Mouse (Mus musculus): ENCODE data around the gene Hmgn2. TPM values are rescaled to one million over a fixed set of nuclear protein-coding genes. Genes with fewer than 3 reads are reported as not detected.

Hmgn2 gene
- polyA plus RNA-seq, 1 experiment = 327 TPM

DNA sequence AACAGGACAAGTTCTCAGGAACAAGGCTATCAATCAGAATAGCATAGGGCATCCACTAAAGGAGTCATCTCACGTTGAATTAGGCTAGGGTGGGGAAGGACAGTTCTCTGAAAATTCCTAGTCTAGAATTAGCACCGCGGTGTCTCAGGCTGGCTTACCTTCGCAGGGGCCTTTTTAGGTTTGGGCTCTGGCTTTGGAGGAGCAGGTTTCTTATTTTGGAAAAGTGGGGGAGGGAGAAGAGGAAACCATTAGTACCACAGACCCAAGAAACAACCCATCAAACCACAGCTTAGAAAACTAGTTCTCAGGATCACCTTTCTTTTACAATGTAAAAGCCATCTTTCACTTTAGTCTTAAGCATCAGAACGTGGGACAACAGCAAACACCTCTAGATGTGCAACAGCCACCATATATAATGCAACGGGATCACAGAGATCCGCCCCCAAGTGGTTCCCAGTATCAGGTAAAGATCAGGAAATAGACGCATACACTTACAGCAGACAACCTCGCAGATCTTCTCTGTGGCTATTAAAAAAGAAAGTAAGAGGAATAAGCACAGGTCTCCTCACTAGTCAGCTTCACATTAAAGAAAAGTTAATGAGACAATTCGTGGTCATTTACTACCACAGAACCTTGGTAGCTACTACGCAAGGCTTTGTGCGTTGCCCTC lies 2.0 kb downstream of the Hmgn2 start:
- H3K4me3 ChIP-seq (ENCODE audit: insufficient read depth, low read depth, low read length) = peak overlapping the region; percentile 81
- TF ChIP-seq CTCF (IDR thresholded peaks at IDR 0.05; ENCODE audit: insufficient read depth, low read depth, low read length) = no peak
- no peak for TF ChIP-seq POLR2A (IDR thresholded peaks at IDR 0.05; ENCODE audit: insufficient read depth, low read depth, low read length)
- peak overlapping the region; percentile 27 for H3K27ac ChIP-seq (ENCODE audit: insufficient read depth, low read depth, low read length)
- WGBS = 16% methylated on average over 12 of the region's 12 CpGs
- H3K4me1 ChIP-seq (ENCODE audit: control insufficient read depth, insufficient read depth, low read length) = peaks cover 26% of the 10 kb centered on the region

DNA sequence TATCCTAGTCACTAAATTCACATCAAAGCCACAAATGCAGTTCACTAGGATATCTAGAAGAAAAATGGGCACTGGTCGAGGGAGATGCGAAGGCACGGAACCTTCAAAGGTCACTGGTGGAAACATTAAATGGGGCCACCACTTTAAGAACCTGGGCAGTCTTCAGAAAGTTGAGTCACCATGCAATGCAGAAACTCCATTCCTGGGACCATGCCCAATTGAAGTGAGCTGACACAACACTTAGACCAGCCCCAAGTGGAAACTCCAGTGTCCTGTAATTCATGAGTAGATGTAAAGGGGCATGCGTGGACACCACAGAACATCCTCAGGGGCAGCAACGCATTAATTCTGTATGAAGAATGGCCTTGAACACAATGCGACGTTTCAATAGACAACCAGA lies 5.9 kb downstream of the Hmgn2 start:
- Histone ChIP-seq H3K4me1 (ENCODE audit: control insufficient read depth, insufficient read depth, low read length) (no peaks in the 10 kb centered on the region), H3K27ac (ENCODE audit: insufficient read depth, low read depth, low read length) (no peak overlapping the region), H3K4me3 (ENCODE audit: insufficient read depth, low read depth, low read length) (no peak overlapping the region)
- TF ChIP-seq POLR2A (IDR thresholded peaks at IDR 0.05; ENCODE audit: insufficient read depth, low read depth, low read length) = no peak
- no peak for TF ChIP-seq CTCF (IDR thresholded peaks at IDR 0.05; ENCODE audit: insufficient read depth, low read depth, low read length)
- 86% methylated on average over 7 of the region's 7 CpGs for WGBS

DNA sequence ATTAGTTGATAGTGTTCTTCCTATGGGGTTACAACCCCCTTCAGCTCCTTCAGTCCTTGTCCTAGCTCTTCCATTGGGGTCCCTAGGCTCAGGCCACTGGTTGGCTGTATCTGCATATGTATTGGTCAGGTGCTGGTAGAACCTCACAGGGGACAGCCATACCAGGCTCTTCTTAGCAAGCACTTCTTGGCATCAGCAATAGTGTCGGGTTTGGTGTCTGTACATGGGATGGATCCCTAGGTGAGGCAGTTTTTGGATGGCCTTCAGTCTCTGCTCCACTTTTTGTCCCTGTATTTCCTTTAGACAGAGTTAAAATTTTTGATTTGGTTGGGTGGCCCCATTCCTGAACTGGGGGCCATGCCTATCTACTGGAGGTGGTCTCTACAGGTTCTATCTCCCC lies 9.6 kb downstream of the Hmgn2 start:
- Histone ChIP-seq H3K4me3 (ENCODE audit: insufficient read depth, low read depth, low read length) (no peak overlapping the region), H3K27ac (ENCODE audit: insufficient read depth, low read depth, low read length) (no peak overlapping the region), H3K4me1 (ENCODE audit: control insufficient read depth, insufficient read depth, low read length) (no peaks in the 10 kb centered on the region)
- WGBS = 89% methylated on average over 1 of the region's 1 CpGs
- TF ChIP-seq POLR2A (IDR thresholded peaks at IDR 0.05; ENCODE audit: insufficient read depth, low read depth, low read length) (no peak), CTCF (IDR thresholded peaks at IDR 0.05; ENCODE audit: insufficient read depth, low read depth, low read length) (no peak)

DNA sequence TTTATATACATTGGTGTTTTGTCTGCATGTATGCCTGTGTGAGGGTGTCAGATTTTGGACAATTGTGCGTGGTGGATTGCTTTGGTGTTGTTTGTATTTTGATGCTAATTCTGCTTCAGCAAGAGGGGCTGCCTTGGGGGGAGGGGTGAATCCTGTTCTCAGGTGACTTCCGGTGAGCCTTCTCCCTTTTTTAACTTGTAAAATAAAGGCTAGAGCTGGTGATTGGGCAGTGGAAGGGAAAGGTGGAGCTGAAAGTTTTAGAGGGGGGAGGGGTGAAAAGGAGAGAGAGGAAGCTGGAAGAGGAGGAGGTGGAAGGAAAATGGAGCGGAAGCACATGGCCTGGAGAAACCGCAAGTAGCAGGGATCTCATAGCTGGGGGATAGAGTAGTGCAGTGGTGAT lies 12.1 kb downstream of the Hmgn2 start:
- Histone ChIP-seq H3K4me3 (ENCODE audit: insufficient read depth, low read depth, low read length) (no peak overlapping the region), H3K4me1 (ENCODE audit: control insufficient read depth, insufficient read depth, low read length) (no peaks in the 10 kb centered on the region), H3K27ac (ENCODE audit: insufficient read depth, low read depth, low read length) (no peak overlapping the region)
- 92% methylated on average over 4 of the region's 4 CpGs for WGBS
- TF ChIP-seq CTCF (IDR thresholded peaks at IDR 0.05; ENCODE audit: insufficient read depth, low read depth, low read length) (no peak), POLR2A (IDR thresholded peaks at IDR 0.05; ENCODE audit: insufficient read depth, low read depth, low read length) (no peak)

DNA sequence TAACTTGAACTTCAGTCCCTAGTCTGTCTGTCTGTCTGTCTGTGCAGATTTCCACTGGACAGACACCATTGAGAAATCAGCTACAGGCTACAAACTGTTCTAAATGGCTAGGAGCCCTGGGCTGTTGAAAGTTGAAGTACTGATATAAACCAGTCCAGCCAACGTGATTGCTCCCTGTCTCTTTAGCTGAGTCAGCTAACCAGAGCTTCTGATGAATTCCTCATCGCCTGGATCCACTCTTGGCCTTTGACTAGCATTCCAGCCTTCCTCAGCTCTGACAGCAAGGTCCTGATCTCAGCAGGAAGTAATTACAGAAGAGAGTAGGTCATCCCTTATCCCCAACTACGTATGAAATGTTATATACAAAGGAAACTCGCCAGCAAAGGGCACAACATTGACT lies 21.7 kb downstream of the Hmgn2 start:
- H3K27ac ChIP-seq (ENCODE audit: insufficient read depth, low read depth, low read length) = no peak overlapping the region
- TF ChIP-seq CTCF (IDR thresholded peaks at IDR 0.05; ENCODE audit: insufficient read depth, low read depth, low read length) = no peak
- TF ChIP-seq POLR2A (IDR thresholded peaks at IDR 0.05; ENCODE audit: insufficient read depth, low read depth, low read length) = no peak
- H3K4me1 ChIP-seq (ENCODE audit: control insufficient read depth, insufficient read depth, low read length) = no peaks in the 10 kb centered on the region
- no peak overlapping the region for H3K4me3 ChIP-seq (ENCODE audit: insufficient read depth, low read depth, low read length)
- 75% methylated on average over 4 of the region's 4 CpGs for WGBS

DNA sequence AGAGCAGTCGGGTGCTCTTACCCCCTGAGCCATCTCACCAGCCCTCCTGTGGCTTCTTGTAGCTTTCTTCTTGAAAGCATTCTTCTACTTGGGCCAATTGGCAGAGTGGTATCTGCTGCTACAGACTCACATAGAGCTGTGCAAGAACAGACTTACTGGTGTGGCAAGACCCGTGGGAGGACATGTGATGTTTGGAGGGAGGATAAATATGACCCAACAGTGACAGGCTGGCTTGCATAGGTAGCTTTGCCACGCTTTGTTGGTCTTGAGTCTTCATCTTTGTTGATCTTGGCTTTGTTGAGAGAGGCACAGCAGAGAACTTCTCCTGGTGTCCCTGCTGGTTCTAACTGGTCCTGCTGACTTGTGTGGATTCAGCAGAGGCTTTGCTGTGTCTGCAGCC lies 24.7 kb downstream of the Hmgn2 start:
- Histone ChIP-seq H3K4me1 (ENCODE audit: control insufficient read depth, insufficient read depth, low read length) (no peaks in the 10 kb centered on the region), H3K4me3 (ENCODE audit: insufficient read depth, low read depth, low read length) (no peak overlapping the region), H3K27ac (ENCODE audit: insufficient read depth, low read depth, low read length) (no peak overlapping the region)
- 86% methylated on average over 3 of the region's 3 CpGs for whole genome bisulfite sequencing
- TF ChIP-seq POLR2A (IDR thresholded peaks at IDR 0.05; ENCODE audit: insufficient read depth, low read depth, low read length) (no peak), CTCF (IDR thresholded peaks at IDR 0.05; ENCODE audit: insufficient read depth, low read depth, low read length) (no peak)

DNA sequence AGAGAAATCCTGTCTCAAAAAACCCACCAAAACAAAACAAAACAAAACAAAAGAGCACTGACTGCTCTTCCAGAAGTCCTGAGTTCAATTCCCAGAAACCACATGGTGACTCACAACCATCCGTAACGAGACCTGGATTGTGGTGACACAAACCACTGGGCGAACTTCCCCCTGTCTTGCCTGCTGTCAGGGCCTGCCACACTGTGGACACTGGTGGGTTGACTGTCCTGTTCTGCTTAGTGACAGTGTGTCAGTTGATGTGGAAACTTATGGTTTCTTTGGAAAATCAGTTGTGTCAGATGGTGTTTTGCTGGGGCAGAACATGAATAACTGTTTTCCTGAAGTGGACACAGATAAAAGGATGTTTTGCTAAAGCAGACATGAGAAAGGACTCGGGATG lies 25.8 kb downstream of the Hmgn2 start:
- Histone ChIP-seq H3K4me3 (ENCODE audit: insufficient read depth, low read depth, low read length) (no peak overlapping the region), H3K27ac (ENCODE audit: insufficient read depth, low read depth, low read length) (no peak overlapping the region), H3K4me1 (ENCODE audit: control insufficient read depth, insufficient read depth, low read length) (no peaks in the 10 kb centered on the region)
- WGBS = 97% methylated on average over 4 of the region's 4 CpGs
- TF ChIP-seq POLR2A (IDR thresholded peaks at IDR 0.05; ENCODE audit: insufficient read depth, low read depth, low read length) (no peak), CTCF (IDR thresholded peaks at IDR 0.05; ENCODE audit: insufficient read depth, low read depth, low read length) (no peak)

DNA sequence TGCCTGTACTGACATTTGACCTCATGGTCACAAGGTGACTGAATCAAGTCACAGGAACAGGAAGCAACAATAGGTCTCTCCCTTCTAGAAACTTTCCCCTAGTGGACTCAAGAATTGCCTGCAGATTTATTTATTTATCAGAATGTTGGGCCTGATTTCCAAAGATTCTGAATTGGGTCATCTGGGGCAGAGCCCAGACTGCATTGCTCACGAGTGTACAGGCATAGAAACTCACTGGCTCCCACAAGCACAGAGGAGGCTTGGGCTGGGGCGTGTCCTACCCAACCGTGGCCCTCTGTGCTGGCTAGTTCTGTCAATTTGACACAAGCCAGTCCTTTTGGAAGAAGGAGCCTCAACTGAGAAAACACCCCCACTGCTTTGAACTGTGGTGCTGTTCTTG lies 26.9 kb downstream of the Hmgn2 start:
- no peak overlapping the region for H3K27ac ChIP-seq (ENCODE audit: insufficient read depth, low read depth, low read length)
- no peak overlapping the region for H3K4me3 ChIP-seq (ENCODE audit: insufficient read depth, low read depth, low read length)
- TF ChIP-seq CTCF (IDR thresholded peaks at IDR 0.05; ENCODE audit: insufficient read depth, low read depth, low read length) = no peak
- no peak for TF ChIP-seq POLR2A (IDR thresholded peaks at IDR 0.05; ENCODE audit: insufficient read depth, low read depth, low read length)
- 63% methylated on average over 3 of the region's 3 CpGs for WGBS
- H3K4me1 ChIP-seq (ENCODE audit: control insufficient read depth, insufficient read depth, low read length) = no peaks in the 10 kb centered on the region

DNA sequence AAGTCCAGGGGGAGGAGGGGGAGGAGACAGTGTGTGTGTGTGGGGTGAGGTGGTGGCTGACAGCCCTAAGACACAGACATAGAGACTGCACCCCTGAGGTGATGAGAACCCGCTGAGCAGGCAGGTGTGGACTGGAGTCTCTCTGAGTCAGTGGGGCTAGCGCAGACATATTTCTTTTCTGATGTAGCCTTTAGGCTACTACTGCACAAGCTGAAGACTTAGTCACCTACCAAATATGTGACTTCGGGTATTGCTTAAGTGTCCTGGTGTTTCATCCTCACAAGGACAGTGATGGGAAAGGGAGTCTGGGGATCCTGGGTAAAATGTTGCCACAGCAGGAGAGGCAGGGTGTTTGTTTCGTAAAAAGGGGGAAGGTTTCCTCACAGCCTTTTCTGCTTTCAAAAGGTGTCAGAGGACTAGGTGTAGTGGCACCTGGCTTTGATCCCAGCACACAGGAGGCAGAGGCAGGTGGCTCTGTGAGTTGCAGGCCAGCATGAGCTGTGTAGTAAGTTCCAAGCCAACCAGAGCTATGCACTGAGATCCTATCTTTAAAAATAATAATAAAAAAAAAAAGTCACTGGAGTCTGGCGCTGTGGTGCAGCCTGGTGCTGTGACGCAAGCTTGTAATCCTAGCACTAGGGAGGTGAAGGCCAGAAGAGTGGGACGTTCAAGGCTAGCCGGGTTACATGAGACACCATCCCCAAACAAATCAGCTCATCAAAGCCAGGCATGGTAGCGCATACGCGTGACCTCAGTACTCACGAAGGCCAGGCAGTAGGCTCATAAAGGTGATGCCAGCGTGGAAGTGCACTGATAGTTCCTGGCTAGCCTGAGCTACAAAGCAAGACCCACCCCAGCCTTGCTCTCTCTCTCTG lies 27.8 kb downstream of the Hmgn2 start:
- 92% methylated on average over 13 of the region's 13 CpGs for WGBS
- H3K4me3 ChIP-seq (ENCODE audit: insufficient read depth, low read depth, low read length) = no peak overlapping the region
- no peak overlapping the region for H3K27ac ChIP-seq (ENCODE audit: insufficient read depth, low read depth, low read length)
- TF ChIP-seq POLR2A (IDR thresholded peaks at IDR 0.05; ENCODE audit: insufficient read depth, low read depth, low read length) (no peak), CTCF (IDR thresholded peaks at IDR 0.05; ENCODE audit: insufficient read depth, low read depth, low read length) (no peak)
- no peaks in the 10 kb centered on the region for H3K4me1 ChIP-seq (ENCODE audit: control insufficient read depth, insufficient read depth, low read length)
